Mouse (Mus musculus) C2C12 (cell line): ENCODE results near the gene Exoc4.

Experiments used
- CEBPB ChIP-seq: IDR thresholded peaks from one replicate; pipeline ENCODE4 v1.6.1; 2011; ENCODE audit warnings: low read depth, mild to moderate bottlenecking, control low read depth, moderate library complexity
- CTCF ChIP-seq: IDR thresholded peaks from one replicate; pipeline ENCODE4 v1.5.1; 2011; ENCODE audit not compliant: control insufficient read depth, insufficient read depth, insufficient read length
- FOSL1 ChIP-seq: IDR thresholded peaks from one replicate; pipeline ENCODE4 v1.8.0; 2011; ENCODE audit warnings: mild to moderate bottlenecking, low read length; ENCODE audit not compliant: poor library complexity, insufficient read depth, severe bottlenecking
- MAX ChIP-seq: IDR thresholded peaks from one replicate; pipeline ENCODE4 v1.6.1; 2011; ENCODE audit warnings: mild to moderate bottlenecking, control low read depth
- MYOD1 ChIP-seq: IDR thresholded peaks from one replicate; pipeline ENCODE4 v1.6.1; 2011; ENCODE audit warnings: low read depth; ENCODE audit not compliant: control insufficient read depth, insufficient read length
- MYOG ChIP-seq: IDR thresholded peaks from one replicate; pipeline ENCODE4 v1.6.1; 2011; ENCODE audit not compliant: control insufficient read depth, insufficient read length; ENCODE audit errors: extremely low read depth
- USF1 ChIP-seq: IDR thresholded peaks from one replicate; pipeline ENCODE4 v1.6.1; 2011; ENCODE audit warnings: low read depth, mild to moderate bottlenecking, control low read depth, moderate library complexity

- TF ChIP-seq MAX (no peak), CTCF (no peak), USF1 (peak; percentile 21), MYOG (no peak), CEBPB (no peak), MYOD1 (no peak), FOSL1 (no peak)
Measured at GRCm38 (mm10) chr6:33823777-33824302, 575.0 kb downstream of the Exoc4 start.
